Mouse (Mus musculus) limb, embryonic 14.5 days (tissue): ENCODE data around the gene Spsb1. TPM values are rescaled to one million over a fixed set of nuclear protein-coding genes. Genes with fewer than 3 reads are reported as not detected.

Source experiments
- ATAC-seq: fragments of 200-750 bp; cut with Nextera tagmentation; 2 replicates; pipeline ENCODE4 v1.8.0; 2017; ENCODE audit warnings: low read depth, moderate number of reproducible peaks, moderate TSS enrichment; ENCODE audit not compliant: low FRiP score
- DNase-seq: peaks from one replicate; pipeline ENCODE4 v3.0.0-alpha.2; 2015; ENCODE audit warnings: low spot score
- H3K27ac ChIP-seq: fragments of 300-500 bp; sonication (generic); replicated peaks from 2 replicates; pipeline ENCODE4 v1.5.1; 2014; ENCODE audit warnings: low read depth, mild to moderate bottlenecking, low read length, moderate library complexity, mixed read lengths
- H3K27me3 ChIP-seq: fragments of 300-500 bp; sonication (generic); 2 replicates; pipeline ENCODE4 v1.6.1; 2014; ENCODE audit warnings: low read length, mixed read lengths; ENCODE audit not compliant: control insufficient read depth, insufficient read depth
- H3K36me3 ChIP-seq: fragments of 300-500 bp; sonication (generic); 2 replicates; pipeline ENCODE4 v1.6.1; 2014; ENCODE audit warnings: mild to moderate bottlenecking, low read length, moderate library complexity, mixed read lengths; ENCODE audit not compliant: control insufficient read depth, insufficient read depth
- H3K4me1 ChIP-seq: fragments of 300-500 bp; sonication (generic); 2 replicates; pipeline ENCODE4 v1.6.1; 2014; ENCODE audit warnings: antibody characterized with exemption, low read length, mixed read lengths; ENCODE audit not compliant: control insufficient read depth, insufficient read depth
- H3K4me2 ChIP-seq: fragments of 300-500 bp; sonication (generic); replicated peaks from 2 replicates; pipeline ENCODE4 v1.6.1; 2014; ENCODE audit warnings: low read depth, mild to moderate bottlenecking, low read length, moderate library complexity; ENCODE audit not compliant: severe bottlenecking
- H3K4me3 ChIP-seq: fragments of 300-500 bp; sonication (generic); replicated peaks from 2 replicates; pipeline ENCODE4 v1.5.1; 2014; ENCODE audit warnings: low read length
- H3K9ac ChIP-seq: fragments of 300-500 bp; sonication (generic); 2 replicates; pipeline ENCODE4 v1.6.1; 2014; ENCODE audit warnings: mild to moderate bottlenecking, low read depth, low read length, moderate library complexity; ENCODE audit not compliant: severe bottlenecking
- H3K9me3 ChIP-seq: fragments of 300-500 bp; sonication (generic); 2 replicates; pipeline ENCODE4 v1.6.1; 2016; ENCODE audit warnings: low read length; ENCODE audit not compliant: control insufficient read depth
- POLR2A ChIP-seq: fragments of 200-500 bp; IDR thresholded peaks from 2 replicates; pipeline ENCODE4 v1.8.0; 2012; ENCODE audit warnings: inconsistent platforms, mild to moderate bottlenecking, moderate library complexity, borderline replicate concordance; ENCODE audit not compliant: insufficient read depth, insufficient read length; ENCODE audit errors: extremely low read depth
- whole genome bisulfite sequencing: fragments of 180-500 bp; shearing (Covaris S2); extraction: QIAGEN DNeasy Blood & Tissue Kit; methylation state at CpG from one replicate; pipeline ENCODE4 v1.1.7; 2014; 5-methylcytosine and 5-hydroxymethylcytosine counted together
- polyA plus RNA-seq, 2 experiments: library from polyadenylated mRNA; depleted of rRNA in 1 of 2; stranded (reverse) in 1 of 2; unstranded in 1 of 2; fragments of >200 nt; fragmentation: Nextera tagmentation in 1 of 2; extraction: Ambion mirVana in 1 of 2; gene quantifications; 2 replicates each; pipeline versions ENCODE4 v1.2.1 to v1.2.3; 2012 to 2014

Gene Spsb1
- polyA plus RNA-seq, 2 experiments, result 18.0 to 19.4 TPM

GRCm38 (mm10) chr4:149905302-149905974 is 49.4 kb downstream of the Spsb1 start:
- peaks cover 26% of the 10 kb centered on the region for H3K36me3 ChIP-seq
- WGBS, result 85% methylated on average over 10 of the region's 10 CpGs
- H3K4me1 ChIP-seq, result peaks cover 11% of the 10 kb centered on the region
- no peaks in the 10 kb centered on the region for H3K27me3 ChIP-seq
- no peak overlapping the region for H3K4me2 ChIP-seq
- no peaks in the 10 kb centered on the region for H3K9me3 ChIP-seq
- TF ChIP-seq POLR2A, result no peak
- H3K9ac ChIP-seq, result no peak overlapping the region
- ATAC-seq (no peak), DNase-seq (no peak)
- H3K27ac ChIP-seq, result no peak overlapping the region
- H3K4me3 ChIP-seq, result no peak overlapping the region

GRCm38 (mm10) chr4:149903026-149903425 is 51.8 kb downstream of the Spsb1 start:
- no peak for ATAC-seq
- no peak overlapping the region for H3K27ac ChIP-seq
- DNase-seq, result no peak
- no peak overlapping the region for H3K9ac ChIP-seq
- 52% methylated on average over 5 of the region's 5 CpGs for WGBS
- H3K27me3 ChIP-seq, result no peaks in the 10 kb centered on the region
- peaks cover 40% of the 10 kb centered on the region for H3K36me3 ChIP-seq
- no peaks in the 10 kb centered on the region for H3K9me3 ChIP-seq
- no peak overlapping the region for H3K4me3 ChIP-seq
- no peak for TF ChIP-seq POLR2A
- H3K4me2 ChIP-seq, result no peak overlapping the region
- peaks cover 5% of the 10 kb centered on the region for H3K4me1 ChIP-seq

- Histone ChIP-seq H3K27ac (no peak overlapping the region), H3K4me3 (no peak overlapping the region), H3K4me1 (peaks cover 3% of the 10 kb centered on the region; the same call in 1 of the 2 replicates), H3K36me3 (peaks cover 44% of the 10 kb centered on the region), H3K4me2 (no peak overlapping the region), H3K27me3 (no peaks in the 10 kb centered on the region), H3K9me3 (no peaks in the 10 kb centered on the region), H3K9ac (no peak overlapping the region)
- WGBS, result 77% methylated on average over 3 of the region's 3 CpGs
- DNase-seq (no peak), ATAC-seq (no peak)
- TF ChIP-seq POLR2A, result no peak
Observed at GRCm38 (mm10) chr4:149901349-149901782, 53.5 kb downstream of the Spsb1 start.

- no peak for DNase-seq
- Histone ChIP-seq H3K27ac (no peak overlapping the region), H3K4me1 (peaks cover 39% of the 10 kb centered on the region)
Observed at GRCm38 (mm10) chr4:149897661-149898260, 57.1 kb downstream of the Spsb1 start.

GRCm38 (mm10) chr4:149896024-149896538 is 58.8 kb downstream of the Spsb1 start:
- no peak overlapping the region for H3K4me2 ChIP-seq
- H3K27me3 ChIP-seq, result no peaks in the 10 kb centered on the region
- peaks cover 30% of the 10 kb centered on the region for H3K36me3 ChIP-seq
- DNase-seq (no peak), ATAC-seq (no peak)
- no peak overlapping the region for H3K9ac ChIP-seq
- H3K9me3 ChIP-seq, result no peaks in the 10 kb centered on the region
- H3K4me3 ChIP-seq, result no peak overlapping the region
- WGBS, result 34% methylated on average over 12 of the region's 12 CpGs
- H3K27ac ChIP-seq, result no peak overlapping the region
- peaks cover 54% of the 10 kb centered on the region for H3K4me1 ChIP-seq
- TF ChIP-seq POLR2A, result no peak

More at GRCm38 (mm10) chr4:149897661-149898260, 57.1 kb downstream of the Spsb1 start:
- no peak for TF ChIP-seq POLR2A
- H3K4me3 ChIP-seq, result no peak overlapping the region
- peaks cover 30% of the 10 kb centered on the region for H3K36me3 ChIP-seq
- WGBS, result 92% methylated on average over 13 of the region's 13 CpGs
- no peaks in the 10 kb centered on the region for H3K9me3 ChIP-seq
- no peak overlapping the region for H3K9ac ChIP-seq
- ATAC-seq, result no peak
- no peaks in the 10 kb centered on the region for H3K27me3 ChIP-seq
- no peak overlapping the region for H3K4me2 ChIP-seq
